Mouse (Mus musculus): ENCODE measurements at regions not wholly inside any gene's neighbourhood (a gene's known extent, or its start where the extent isn't known, plus 50 kb on each side); places are given as distances from the start of the nearest gene placed in this dataset.

GRCm38 (mm10) chr6:137931318-137931717 lies 148.4 kb downstream of the Slc15a5 start:
- no peak for DNase-seq (ENCODE audit: low read depth, low spot score)

- no peak for DNase-seq (ENCODE audit: low read depth, low spot score)
Measured at GRCm38 (mm10) chr6:137923364-137923763, 156.4 kb downstream of the Slc15a5 start.

DNA sequence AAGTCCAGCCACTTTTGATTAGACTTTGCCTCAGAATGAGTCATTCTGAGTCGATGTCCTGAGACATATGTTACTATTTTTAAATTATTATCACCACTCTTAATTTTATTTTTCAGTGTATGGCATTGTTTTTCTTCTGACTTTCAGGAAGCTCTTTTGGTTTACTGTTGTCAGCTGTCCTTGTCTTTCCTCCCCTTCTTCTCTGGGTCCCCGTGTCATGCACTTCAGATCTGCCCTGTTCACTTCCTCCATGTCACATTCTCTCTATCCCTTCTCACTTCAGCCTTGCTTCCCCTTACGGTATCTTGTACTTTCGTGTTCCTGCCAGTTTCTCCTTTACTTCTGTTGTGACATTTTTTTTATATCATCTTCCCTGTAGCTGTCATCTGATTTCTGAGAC lies 161.6 kb downstream of the Slc15a5 start:
- no peak for DNase-seq (ENCODE audit: low read depth, low spot score)

DNA sequence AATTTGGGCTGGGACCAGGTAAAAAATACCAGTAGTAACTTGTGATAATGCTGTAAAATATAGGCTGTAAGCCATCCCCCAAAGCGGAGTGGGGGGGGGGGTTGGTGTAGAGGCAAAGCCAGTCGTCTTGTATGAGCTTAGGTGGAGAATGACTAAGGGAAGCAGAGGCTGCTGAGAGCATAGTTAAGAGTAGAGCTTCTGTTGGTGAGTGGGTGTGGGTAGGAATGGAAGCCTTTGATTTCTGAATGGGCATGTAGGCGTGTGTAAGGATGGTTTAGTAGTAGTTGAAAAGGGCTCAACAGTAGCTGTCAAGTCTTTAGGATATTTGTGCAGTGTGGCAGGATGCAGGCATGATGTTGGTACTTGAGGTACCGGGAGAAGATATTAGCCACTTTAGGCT lies 153.5 kb downstream of the Dera start:
- DNase-seq (ENCODE audit: low read depth, low spot score): peak; percentile 84

All from brain, adult 2 months (tissue).